Mouse (Mus musculus): ENCODE measurements around the gene Tmcc1. TPM values are rescaled to one million over a fixed set of nuclear protein-coding genes. Genes with fewer than 3 reads are reported as not detected.
A peak's percentile ranks its signal among the peaks of the same experiment; 100 is the strongest.
"Not testable (repeated sequence)": the region's sequence is repeated elsewhere in the genome, so short reads cannot be mapped to it uniquely, and the experiment has no call there.

Tmcc1 gene
- polyA plus RNA-seq, 1 experiment from 2014 or later: 9.4 TPM

DNA sequence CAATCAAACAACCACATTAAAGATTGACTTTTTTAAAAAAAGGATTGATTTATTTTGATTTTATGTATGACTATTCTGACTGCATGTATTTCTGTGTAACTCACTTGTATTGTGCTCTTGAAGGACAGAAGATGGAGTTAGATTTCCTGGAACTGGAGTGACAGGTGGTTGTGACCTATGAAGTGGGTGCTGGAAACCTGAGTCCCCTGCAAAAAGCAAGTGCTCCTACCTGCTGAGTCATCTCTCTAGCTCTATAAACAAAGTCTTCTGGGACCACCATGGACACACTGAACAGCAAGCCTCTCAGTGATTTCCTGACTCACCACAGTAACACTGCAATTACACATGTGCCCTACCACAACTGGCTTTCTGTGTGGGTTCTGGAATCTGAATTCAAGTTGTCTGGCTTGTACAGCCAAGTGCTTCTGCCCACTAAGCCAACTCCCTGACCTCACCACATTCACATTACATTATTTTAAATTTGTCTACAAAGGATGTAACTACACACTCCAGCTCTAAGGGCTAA lies 65.3 kb downstream of the Tmcc1 start:
- H3K4me2 ChIP-seq (replicated peaks; ENCODE audit: low read depth): no peak overlapping the region
- TF ChIP-seq CTCF (IDR thresholded peaks at IDR 0.05; ENCODE audit: low read depth): no peak
- no peak for TF ChIP-seq EP300 (optimal IDR thresholded peaks at IDR 0.05)
- H3K9me3 ChIP-seq (ENCODE audit: control insufficient read depth, low read length): no peaks in the 10 kb centered on the region
- H3K4me1 ChIP-seq (replicated peaks; ENCODE audit: control insufficient read depth, insufficient read depth): no peaks in the 10 kb centered on the region
- DNase-seq (ENCODE audit: low spot score) (no peak), ATAC-seq (ENCODE audit: low FRiP score, low TSS enrichment) (no peak)
- H3K9ac ChIP-seq (ENCODE audit: low read length): no peak overlapping the region
- no peaks in the 10 kb centered on the region for H3K27me3 ChIP-seq (ENCODE audit: control insufficient read depth, insufficient read depth, low read length)
- H3K36me3 ChIP-seq (ENCODE audit: control insufficient read depth, insufficient read depth, low read length): no peaks in the 10 kb centered on the region
- H3K27ac ChIP-seq (replicated peaks): no peak overlapping the region
- no peak overlapping the region for H3K4me3 ChIP-seq (ENCODE audit: low read depth, low read length)

DNA sequence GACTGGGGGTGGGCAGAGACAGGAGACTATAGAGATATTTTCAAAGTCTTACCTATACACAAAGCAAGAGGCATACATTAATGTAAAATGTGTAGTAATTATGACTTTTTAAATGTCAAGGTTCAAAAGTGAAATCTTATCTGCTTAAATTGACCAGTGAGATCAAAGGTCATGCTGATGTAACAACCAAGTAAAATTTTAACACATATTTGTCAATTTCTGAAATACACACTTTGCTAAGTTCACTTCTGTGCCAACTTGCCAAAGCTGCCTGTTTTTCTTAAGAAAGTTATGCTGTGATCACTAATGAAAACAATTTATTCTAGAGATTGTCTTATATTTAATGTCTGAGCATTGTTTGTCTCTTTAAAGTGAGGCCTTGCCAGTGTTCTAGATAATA lies 66.7 kb downstream of the Tmcc1 start:
- Histone ChIP-seq H3K4me3 (ENCODE audit: low read depth, low read length) (no peak overlapping the region), H3K4me1 (replicated peaks; ENCODE audit: control insufficient read depth, insufficient read depth) (no peaks in the 10 kb centered on the region), H3K4me2 (replicated peaks; ENCODE audit: low read depth) (no peak overlapping the region), H3K9ac (ENCODE audit: low read length) (no peak overlapping the region), H3K27me3 (ENCODE audit: control insufficient read depth, insufficient read depth, low read length) (no peaks in the 10 kb centered on the region), H3K27ac (replicated peaks) (no peak overlapping the region), H3K9me3 (ENCODE audit: control insufficient read depth, low read length) (no peaks in the 10 kb centered on the region), H3K36me3 (ENCODE audit: control insufficient read depth, insufficient read depth, low read length) (no peaks in the 10 kb centered on the region)
- TF ChIP-seq CTCF (IDR thresholded peaks at IDR 0.05; ENCODE audit: low read depth) (no peak), EP300 (optimal IDR thresholded peaks at IDR 0.05) (no peak)
- DNase-seq (ENCODE audit: low spot score) (no peak), ATAC-seq (ENCODE audit: low FRiP score, low TSS enrichment) (no peak)

DNA sequence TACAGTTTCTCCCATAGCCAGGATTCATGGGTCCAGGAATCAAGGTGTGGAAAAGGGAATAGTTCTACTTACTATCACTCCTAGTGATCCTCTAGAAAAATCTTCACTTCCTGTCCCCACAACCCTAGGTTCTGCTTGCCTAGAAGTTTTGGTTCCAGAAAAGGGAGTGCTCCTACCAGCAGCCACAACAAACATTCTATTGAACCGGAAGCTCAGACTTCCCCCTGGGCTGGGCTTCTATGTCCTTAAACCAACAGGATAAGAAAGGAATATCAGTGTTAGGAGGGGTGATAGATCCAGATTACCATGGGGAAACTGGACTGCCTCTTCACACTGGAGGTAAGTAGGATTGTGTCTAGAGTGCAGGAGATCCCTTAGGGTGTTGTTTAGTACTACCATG lies 70.4 kb downstream of the Tmcc1 start:
- Histone ChIP-seq H3K4me3 (ENCODE audit: low read depth, low read length) (no peak overlapping the region), H3K27me3 (ENCODE audit: control insufficient read depth, insufficient read depth, low read length) (no peaks in the 10 kb centered on the region), H3K9me3 (ENCODE audit: control insufficient read depth, low read length) (no peaks in the 10 kb centered on the region), H3K4me1 (replicated peaks; ENCODE audit: control insufficient read depth, insufficient read depth) (no peaks in the 10 kb centered on the region), H3K9ac (ENCODE audit: low read length) (no peak overlapping the region), H3K27ac (replicated peaks) (0 out of 2 replicates have a peak overlapping the region, but pooled peaks have one; percentile 8), H3K36me3 (ENCODE audit: control insufficient read depth, insufficient read depth, low read length) (no peaks in the 10 kb centered on the region), H3K4me2 (replicated peaks; ENCODE audit: low read depth) (no peak overlapping the region)
- 72% methylated on average over 1 of the region's 1 CpGs for WGBS
- DNase-seq (ENCODE audit: low spot score) (no peak), ATAC-seq (ENCODE audit: low FRiP score, low TSS enrichment) (no peak)
- TF ChIP-seq CTCF (IDR thresholded peaks at IDR 0.05; ENCODE audit: low read depth) (no peak), EP300 (optimal IDR thresholded peaks at IDR 0.05) (no peak)

DNA sequence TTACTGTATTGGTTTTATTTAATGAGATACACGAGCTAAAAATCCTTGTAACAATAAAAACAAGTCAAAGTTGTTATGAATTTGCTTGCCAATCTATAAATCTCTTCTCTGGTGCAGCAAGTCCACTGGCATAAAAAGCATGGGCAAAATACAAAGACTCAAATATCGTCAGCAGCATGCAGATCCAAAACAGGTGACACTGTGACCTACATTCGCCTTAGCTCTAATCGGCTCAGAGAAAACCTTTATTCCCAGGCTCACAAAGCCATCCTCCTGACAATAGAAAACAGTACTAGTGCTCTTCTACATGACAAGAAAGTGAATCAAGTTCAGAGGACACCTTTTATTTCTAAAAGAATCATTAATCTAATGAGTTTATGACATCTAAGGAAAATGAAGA lies 73.6 kb downstream of the Tmcc1 start:
- ATAC-seq (ENCODE audit: low FRiP score, low TSS enrichment) (no peak), DNase-seq (ENCODE audit: low spot score) (no peak)
- no peaks in the 10 kb centered on the region for H3K9me3 ChIP-seq (ENCODE audit: control insufficient read depth, low read length)
- no peak overlapping the region for H3K4me3 ChIP-seq (ENCODE audit: low read depth, low read length)
- no peaks in the 10 kb centered on the region for H3K27me3 ChIP-seq (ENCODE audit: control insufficient read depth, insufficient read depth, low read length)
- H3K27ac ChIP-seq (replicated peaks): no peak overlapping the region
- TF ChIP-seq CTCF (IDR thresholded peaks at IDR 0.05; ENCODE audit: low read depth): no peak
- no peak for TF ChIP-seq EP300 (optimal IDR thresholded peaks at IDR 0.05)
- 74% methylated on average over 4 of the region's 4 CpGs for WGBS
- no peak overlapping the region for H3K9ac ChIP-seq (ENCODE audit: low read length)
- H3K36me3 ChIP-seq (ENCODE audit: control insufficient read depth, insufficient read depth, low read length): no peaks in the 10 kb centered on the region
- H3K4me1 ChIP-seq (replicated peaks; ENCODE audit: control insufficient read depth, insufficient read depth): no peaks in the 10 kb centered on the region
- H3K4me2 ChIP-seq (replicated peaks; ENCODE audit: low read depth): no peak overlapping the region

DNA sequence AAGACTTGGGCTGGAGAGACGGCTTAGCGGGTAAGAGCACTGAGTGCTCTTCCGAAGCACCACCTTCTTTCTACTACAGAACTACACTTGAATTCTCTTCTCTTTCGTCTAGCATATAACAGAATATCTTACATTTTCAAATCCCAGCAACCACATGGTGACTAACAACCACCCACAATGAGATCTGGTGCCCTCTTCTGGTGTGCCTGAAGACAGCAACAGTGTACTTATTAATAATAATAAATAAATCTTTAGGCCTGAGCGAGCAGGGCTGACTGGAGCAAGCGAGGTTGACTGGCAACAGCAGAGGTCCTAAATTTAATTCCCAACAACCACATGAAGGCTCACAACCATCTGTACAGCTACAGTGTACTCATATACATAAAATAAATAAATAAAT lies 76.7 kb downstream of the Tmcc1 start:
- H3K4me1 ChIP-seq (replicated peaks; ENCODE audit: control insufficient read depth, insufficient read depth); H3K9ac ChIP-seq (ENCODE audit: low read length); H3K4me3 ChIP-seq (ENCODE audit: low read depth, low read length); H3K27ac ChIP-seq (replicated peaks); DNase-seq (ENCODE audit: low spot score); H3K27me3 ChIP-seq (ENCODE audit: control insufficient read depth, insufficient read depth, low read length); H3K9me3 ChIP-seq (ENCODE audit: control insufficient read depth, low read length); H3K36me3 ChIP-seq (ENCODE audit: control insufficient read depth, insufficient read depth, low read length); H3K4me2 ChIP-seq (replicated peaks; ENCODE audit: low read depth); ATAC-seq (ENCODE audit: low FRiP score, low TSS enrichment): not testable (repeated sequence)
- TF ChIP-seq CTCF (IDR thresholded peaks at IDR 0.05; ENCODE audit: low read depth): peak; percentile 38
- WGBS: 90% methylated on average over 6 of the region's 6 CpGs

DNA sequence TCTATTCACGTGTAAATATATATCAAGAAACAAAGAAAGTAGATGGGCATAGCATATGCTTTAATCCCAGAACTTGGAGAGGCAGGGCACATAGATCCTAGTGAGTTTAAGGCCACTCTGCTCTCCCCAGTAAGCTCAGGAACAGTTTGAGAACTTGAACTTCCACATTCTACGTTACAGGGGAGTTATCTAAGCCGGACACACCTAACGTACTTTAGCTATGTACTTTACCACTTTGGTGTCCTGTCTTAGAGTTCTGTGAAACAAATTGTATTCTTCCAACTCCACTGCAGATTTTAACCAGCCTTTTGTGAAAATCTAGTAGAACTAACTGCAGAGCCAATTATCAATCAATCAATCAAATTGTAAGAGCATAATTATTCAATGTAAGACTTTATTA lies 82.7 kb downstream of the Tmcc1 start:
- Histone ChIP-seq H3K27me3 (ENCODE audit: control insufficient read depth, insufficient read depth, low read length) (no peaks in the 10 kb centered on the region), H3K4me2 (replicated peaks; ENCODE audit: low read depth) (no peak overlapping the region), H3K9me3 (ENCODE audit: control insufficient read depth, low read length) (no peaks in the 10 kb centered on the region), H3K4me3 (ENCODE audit: low read depth, low read length) (no peak overlapping the region), H3K9ac (ENCODE audit: low read length) (no peak overlapping the region), H3K27ac (replicated peaks) (no peak overlapping the region), H3K36me3 (ENCODE audit: control insufficient read depth, insufficient read depth, low read length) (no peaks in the 10 kb centered on the region), H3K4me1 (replicated peaks; ENCODE audit: control insufficient read depth, insufficient read depth) (no peaks in the 10 kb centered on the region; the same call in 1 of the 2 replicates)
- ATAC-seq (ENCODE audit: low FRiP score, low TSS enrichment) (no peak), DNase-seq (ENCODE audit: low spot score) (no peak)
- no peak for TF ChIP-seq EP300 (optimal IDR thresholded peaks at IDR 0.05)
- no peak for TF ChIP-seq CTCF (IDR thresholded peaks at IDR 0.05; ENCODE audit: low read depth)
- WGBS: 63% methylated on average over 4 of the region's 4 CpGs

Measured in stomach, postnatal 0 days (tissue).